Mouse (Mus musculus): ENCODE results near the gene Sstr4. TPM values are rescaled to one million over a fixed set of nuclear protein-coding genes. Genes with fewer than 3 reads are reported as not detected.

Gene Sstr4
- polyA plus RNA-seq, 1 experiment from 2014 or later: 1.6 TPM

GRCm38 (mm10) chr2:148387652-148388581 lies 7.2 kb upstream of the Sstr4 start:
- H3K4me1 ChIP-seq (ENCODE audit: control insufficient read depth, insufficient read depth, low read length): 0 out of 2 replicates have a peak, but pooled peaks cover 4% of the 10 kb centered on the region
- no peaks in the 10 kb centered on the region for H3K9me3 ChIP-seq (ENCODE audit: control insufficient read depth, low read length)
- no peaks in the 10 kb centered on the region for H3K36me3 ChIP-seq (ENCODE audit: control insufficient read depth, insufficient read depth, low read length)
- H3K4me3 ChIP-seq (ENCODE audit: low read length): no peak overlapping the region
- WGBS: 52% methylated on average over 6 of the region's 6 CpGs
- no peak overlapping the region for H3K9ac ChIP-seq (ENCODE audit: low read depth, low read length)
- peak; percentile 86 for ATAC-seq
- no peak overlapping the region for H3K4me2 ChIP-seq (ENCODE audit: low read depth, low read length)
- no peak overlapping the region for H3K27ac ChIP-seq (ENCODE audit: low read length)
- no peaks in the 10 kb centered on the region for H3K27me3 ChIP-seq (replicated peaks; ENCODE audit: control insufficient read depth, insufficient read depth, low read length)

GRCm38 (mm10) chr2:148393149-148393548 lies 2.0 kb upstream of the Sstr4 start:
- Histone ChIP-seq H3K4me2 (ENCODE audit: low read depth, low read length) (no peak overlapping the region), H3K4me1 (ENCODE audit: control insufficient read depth, insufficient read depth, low read length) (peaks cover 13% of the 10 kb centered on the region), H3K4me3 (ENCODE audit: low read length) (no peak overlapping the region), H3K27me3 (replicated peaks; ENCODE audit: control insufficient read depth, insufficient read depth, low read length) (peaks cover 13% of the 10 kb centered on the region; the same call in 1 of the 2 replicates), H3K36me3 (ENCODE audit: control insufficient read depth, insufficient read depth, low read length) (no peaks in the 10 kb centered on the region), H3K27ac (ENCODE audit: low read length) (no peak overlapping the region), H3K9ac (ENCODE audit: low read depth, low read length) (no peak overlapping the region), H3K9me3 (ENCODE audit: control insufficient read depth, low read length) (no peaks in the 10 kb centered on the region)
- 83% methylated on average over 1 of the region's 1 CpGs for WGBS
- ATAC-seq: peak; percentile 49; the same call in 1 of the 2 replicates

- H3K27ac ChIP-seq (ENCODE audit: low read length): no peak overlapping the region
- no peak for ATAC-seq
- H3K4me2 ChIP-seq (ENCODE audit: low read depth, low read length): no peak overlapping the region
Measured at GRCm38 (mm10) chr2:148393846-148394245, 1.3 kb upstream of the Sstr4 start.

GRCm38 (mm10) chr2:148396209-148396608 lies 1.1 kb downstream of the Sstr4 start:
- H3K27me3 ChIP-seq (replicated peaks; ENCODE audit: control insufficient read depth, insufficient read depth, low read length): peaks cover 13% of the 10 kb centered on the region; the same call in 1 of the 2 replicates
- peak overlapping the region; percentile 97 for H3K4me2 ChIP-seq (ENCODE audit: low read depth, low read length)
- no peak overlapping the region for H3K27ac ChIP-seq (ENCODE audit: low read length)
- no peaks in the 10 kb centered on the region for H3K36me3 ChIP-seq (ENCODE audit: control insufficient read depth, insufficient read depth, low read length)
- H3K4me1 ChIP-seq (ENCODE audit: control insufficient read depth, insufficient read depth, low read length): peaks cover 16% of the 10 kb centered on the region
- peak overlapping the region; percentile 58; the same call in 1 of the 2 replicates for H3K4me3 ChIP-seq (ENCODE audit: low read length)
- 72% methylated on average over 10 of the region's 10 CpGs for WGBS
- H3K9me3 ChIP-seq (ENCODE audit: control insufficient read depth, low read length): no peaks in the 10 kb centered on the region
- H3K9ac ChIP-seq (ENCODE audit: low read depth, low read length): 0 out of 2 replicates have a peak overlapping the region, but pooled peaks have one; percentile 73
- ATAC-seq: no peak

More at GRCm38 (mm10) chr2:148393846-148394245, 1.3 kb upstream of the Sstr4 start:
- H3K9me3 ChIP-seq (ENCODE audit: control insufficient read depth, low read length): no peaks in the 10 kb centered on the region
- H3K27me3 ChIP-seq (replicated peaks; ENCODE audit: control insufficient read depth, insufficient read depth, low read length): peaks cover 13% of the 10 kb centered on the region; the same call in 1 of the 2 replicates
- no peak overlapping the region for H3K4me3 ChIP-seq (ENCODE audit: low read length)
- H3K9ac ChIP-seq (ENCODE audit: low read depth, low read length): no peak overlapping the region
- H3K36me3 ChIP-seq (ENCODE audit: control insufficient read depth, insufficient read depth, low read length): no peaks in the 10 kb centered on the region
- peaks cover 13% of the 10 kb centered on the region for H3K4me1 ChIP-seq (ENCODE audit: control insufficient read depth, insufficient read depth, low read length)

GRCm38 (mm10) chr2:148397015-148397783 lies 2.1 kb downstream of the Sstr4 start:
- 44% methylated on average over 11 of the region's 11 CpGs for WGBS
- H3K9me3 ChIP-seq (ENCODE audit: control insufficient read depth, low read length): no peaks in the 10 kb centered on the region
- peak overlapping the region; percentile 10 for H3K27ac ChIP-seq (ENCODE audit: low read length)
- no peaks in the 10 kb centered on the region for H3K36me3 ChIP-seq (ENCODE audit: control insufficient read depth, insufficient read depth, low read length)
- H3K9ac ChIP-seq (ENCODE audit: low read depth, low read length): no peak overlapping the region
- H3K27me3 ChIP-seq (replicated peaks; ENCODE audit: control insufficient read depth, insufficient read depth, low read length): peaks cover 13% of the 10 kb centered on the region; the same call in 1 of the 2 replicates
- H3K4me1 ChIP-seq (ENCODE audit: control insufficient read depth, insufficient read depth, low read length): peaks cover 16% of the 10 kb centered on the region
- 0 out of 2 replicates have a peak, but pooled peaks have one; percentile 23 for ATAC-seq
- peak overlapping the region; percentile 22 for H3K4me2 ChIP-seq (ENCODE audit: low read depth, low read length)
- no peak overlapping the region for H3K4me3 ChIP-seq (ENCODE audit: low read length)

GRCm38 (mm10) chr2:148397784-148398100 lies 2.6 kb downstream of the Sstr4 start:
- Histone ChIP-seq H3K36me3 (ENCODE audit: control insufficient read depth, insufficient read depth, low read length) (no peaks in the 10 kb centered on the region), H3K27ac (ENCODE audit: low read length) (peak overlapping the region; percentile 3), H3K9ac (ENCODE audit: low read depth, low read length) (no peak overlapping the region), H3K4me2 (ENCODE audit: low read depth, low read length) (peak overlapping the region; percentile 1; the same call in 1 of the 2 replicates), H3K27me3 (replicated peaks; ENCODE audit: control insufficient read depth, insufficient read depth, low read length) (peaks cover 13% of the 10 kb centered on the region; the same call in 1 of the 2 replicates), H3K9me3 (ENCODE audit: control insufficient read depth, low read length) (no peaks in the 10 kb centered on the region), H3K4me3 (ENCODE audit: low read length) (no peak overlapping the region), H3K4me1 (ENCODE audit: control insufficient read depth, insufficient read depth, low read length) (peaks cover 19% of the 10 kb centered on the region)
- ATAC-seq: no peak
- WGBS: 63% methylated on average over 1 of the region's 1 CpGs

- no peak overlapping the region for H3K4me3 ChIP-seq (ENCODE audit: low read length)
- H3K4me1 ChIP-seq (ENCODE audit: control insufficient read depth, insufficient read depth, low read length): peaks cover 19% of the 10 kb centered on the region
- H3K9ac ChIP-seq (ENCODE audit: low read depth, low read length): no peak overlapping the region
- no peak for ATAC-seq
- no peaks in the 10 kb centered on the region for H3K9me3 ChIP-seq (ENCODE audit: control insufficient read depth, low read length)
- peaks cover 13% of the 10 kb centered on the region; the same call in 1 of the 2 replicates for H3K27me3 ChIP-seq (replicated peaks; ENCODE audit: control insufficient read depth, insufficient read depth, low read length)
- no peak overlapping the region for H3K27ac ChIP-seq (ENCODE audit: low read length)
- H3K36me3 ChIP-seq (ENCODE audit: control insufficient read depth, insufficient read depth, low read length): no peaks in the 10 kb centered on the region
- 88% methylated on average over 5 of the region's 5 CpGs for WGBS
- H3K4me2 ChIP-seq (ENCODE audit: low read depth, low read length): no peak overlapping the region
Measured at GRCm38 (mm10) chr2:148398901-148399685, 3.9 kb downstream of the Sstr4 start.

GRCm38 (mm10) chr2:148402227-148402626 lies 7.1 kb downstream of the Sstr4 start:
- no peak overlapping the region for H3K27ac ChIP-seq (ENCODE audit: low read length)
- no peak for ATAC-seq
- H3K4me1 ChIP-seq (ENCODE audit: control insufficient read depth, insufficient read depth, low read length): peaks cover 16% of the 10 kb centered on the region
- H3K27me3 ChIP-seq (replicated peaks; ENCODE audit: control insufficient read depth, insufficient read depth, low read length): peaks cover 4% of the 10 kb centered on the region; the same call in 1 of the 2 replicates
- H3K4me3 ChIP-seq (ENCODE audit: low read length): no peak overlapping the region
- H3K9me3 ChIP-seq (ENCODE audit: control insufficient read depth, low read length): no peaks in the 10 kb centered on the region
- H3K4me2 ChIP-seq (ENCODE audit: low read depth, low read length): no peak overlapping the region
- no peak overlapping the region for H3K9ac ChIP-seq (ENCODE audit: low read depth, low read length)
- 71% methylated on average over 1 of the region's 1 CpGs for WGBS
- no peaks in the 10 kb centered on the region for H3K36me3 ChIP-seq (ENCODE audit: control insufficient read depth, insufficient read depth, low read length)
